Mouse (Mus musculus): ENCODE measurements at regions not wholly inside any gene's neighbourhood (a gene's known extent, or its start where the extent isn't known, plus 50 kb on each side); places are given as distances from the start of the nearest gene placed in this dataset.

GRCm38 (mm10) chr19:14816354-14816753 lies 218.5 kb upstream of the Tle4 start:
- TF ChIP-seq CTCF (IDR thresholded peaks at IDR 0.05; ENCODE audit: low read depth, low read length) (no peak), POLR2A (IDR thresholded peaks at IDR 0.05; ENCODE audit: borderline replicate concordance, low read depth, low read length) (no peak)
